Mouse (Mus musculus) lung, adult 2 months (tissue): ENCODE data around the gene Apbb2.

Experiments
- CTCF ChIP-seq: fragments of 200-500 bp; IDR thresholded peaks from 2 replicates; pipeline ENCODE4 v1.5.1; 2011; ENCODE audit warnings: mild to moderate bottlenecking, low read length, control low read depth; ENCODE audit not compliant: insufficient read depth
- POLR2A ChIP-seq: fragments of 200-500 bp; IDR thresholded peaks from 2 replicates; pipeline ENCODE4 v1.6.1; 2011; ENCODE audit warnings: low read depth, mild to moderate bottlenecking, control low read depth, low read length, borderline replicate concordance; ENCODE audit errors: extremely low read depth

DNA sequence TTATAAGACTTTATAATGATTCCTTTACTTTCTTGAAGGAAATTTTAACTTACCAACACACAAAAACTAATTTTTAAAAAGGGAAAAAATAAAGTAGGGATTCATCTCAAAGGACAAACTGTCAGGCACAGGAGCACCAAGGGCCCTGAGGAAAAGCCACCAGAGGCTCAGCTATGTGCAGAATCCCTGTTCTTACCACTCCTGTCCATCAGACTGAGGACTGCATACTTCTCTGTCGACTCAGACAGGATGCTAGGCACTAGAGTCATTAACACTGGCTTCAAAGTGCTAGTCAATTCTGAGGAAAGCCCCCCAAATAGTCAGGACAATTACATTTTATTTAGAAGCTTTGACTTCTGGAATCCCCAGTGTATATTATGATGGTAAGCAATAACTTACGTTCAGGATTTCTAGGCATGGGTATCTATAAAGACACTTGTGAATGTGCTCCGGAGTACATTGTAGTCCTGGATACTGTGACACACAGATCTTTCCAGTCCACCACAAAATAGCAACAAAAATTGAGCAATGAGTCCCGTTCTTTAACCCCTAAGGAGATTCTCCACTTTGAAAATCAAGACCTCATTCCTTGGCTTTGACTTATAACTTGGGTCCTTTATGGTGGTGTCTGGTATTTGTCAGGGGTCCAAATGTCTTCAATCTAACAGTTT, 150.1 kb downstream of the Apbb2 start:
- TF ChIP-seq CTCF (no peak), POLR2A (no peak)
